Mouse (Mus musculus): Measurements from ENCODE around the gene Anapc7.

The Anapc7 gene

GRCm38 (mm10) chr5:122494449-122494848 is 73.0 kb downstream of the Anapc7 start:
- DNase-seq (ENCODE audit: low spot score in 2 of 2) = no peak

Measured in urinary bladder, postnatal 4 days (tissue).